Mouse (Mus musculus) lung, postnatal 36 days (tissue): ENCODE measurements around the gene Gtf2h2.
"Not testable (repeated sequence)": the region's sequence is repeated elsewhere in the genome, so short reads cannot be mapped to it uniquely, and the experiment has no call there.

Experiments used
- DNase-seq: peaks from one replicate; pipeline ENCODE4 v3.0.0; 2022; ENCODE audit warnings: mixed read lengths

Gtf2h2 gene

DNA sequence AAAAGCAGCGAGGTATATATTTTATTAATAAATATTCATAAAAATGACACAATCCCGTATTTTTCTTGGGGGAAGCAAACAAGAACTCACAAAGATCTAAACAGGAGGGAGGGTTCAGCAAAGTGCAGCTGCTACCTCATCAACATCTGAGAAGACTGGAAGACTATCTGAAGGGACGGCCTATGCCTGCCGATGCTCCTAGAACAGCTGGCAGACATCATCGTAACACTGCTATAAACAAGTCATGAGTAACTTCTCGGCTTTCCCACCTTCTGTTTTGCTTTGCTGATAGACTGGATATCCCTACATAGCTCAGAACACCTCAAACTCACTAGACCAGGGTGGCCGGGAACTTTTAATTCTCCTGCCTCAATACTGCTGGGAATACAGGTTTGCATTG is 8.8 kb downstream of the Gtf2h2 start:
- no peak for DNase-seq

GRCm38 (mm10) chr13:100463527-100464222 is 28.7 kb downstream of the Gtf2h2 start:
- no peak for DNase-seq

- no peak for DNase-seq
Measured at GRCm38 (mm10) chr13:100461336-100461735, 31.0 kb downstream of the Gtf2h2 start.

DNA sequence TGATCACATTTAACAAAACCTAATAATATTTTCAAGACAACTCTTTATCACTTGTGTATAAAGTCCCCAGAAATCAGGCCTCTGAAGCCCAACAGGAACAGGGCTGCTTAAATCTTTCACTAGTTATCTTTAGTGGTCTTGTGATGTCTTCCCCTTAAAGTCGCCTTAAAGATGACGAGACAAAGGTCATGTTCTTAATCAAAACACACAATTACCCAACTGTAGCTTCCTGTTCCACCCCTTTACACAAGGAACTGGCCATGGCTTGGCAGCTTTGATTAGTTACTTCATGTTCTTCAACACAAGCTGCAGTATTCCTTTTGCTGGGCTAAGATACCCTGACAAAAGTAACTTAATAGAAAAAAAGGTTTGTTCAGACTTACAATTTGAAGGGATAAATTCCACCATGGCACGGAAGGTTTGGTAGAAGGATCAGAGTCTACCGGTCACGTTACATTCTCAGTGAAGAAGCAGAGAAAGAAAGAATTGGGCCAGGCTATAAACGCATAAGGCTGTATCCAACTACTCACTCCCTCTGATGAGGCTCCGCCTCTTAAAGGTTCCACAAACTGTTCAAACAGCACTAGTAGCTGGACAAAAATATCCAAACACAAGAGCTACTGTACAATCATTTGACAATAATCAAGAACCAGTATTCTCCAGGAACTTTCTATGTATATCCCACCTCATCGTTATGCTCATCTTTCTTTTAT is 39.8 kb downstream of the Gtf2h2 start, which contains the start of gene Naip1:
Gene Naip1, minus strand, starts transcription at position 455 of the 713 bp plus-strand sequence.
- peak; percentile 22 for DNase-seq

GRCm38 (mm10) chr13:100449495-100449894 is 42.9 kb downstream of the Gtf2h2 start:
- peak; percentile 4 for DNase-seq

- DNase-seq, result no peak
Measured at GRCm38 (mm10) chr13:100440116-100440515, 52.3 kb downstream of the Gtf2h2 start.

DNA sequence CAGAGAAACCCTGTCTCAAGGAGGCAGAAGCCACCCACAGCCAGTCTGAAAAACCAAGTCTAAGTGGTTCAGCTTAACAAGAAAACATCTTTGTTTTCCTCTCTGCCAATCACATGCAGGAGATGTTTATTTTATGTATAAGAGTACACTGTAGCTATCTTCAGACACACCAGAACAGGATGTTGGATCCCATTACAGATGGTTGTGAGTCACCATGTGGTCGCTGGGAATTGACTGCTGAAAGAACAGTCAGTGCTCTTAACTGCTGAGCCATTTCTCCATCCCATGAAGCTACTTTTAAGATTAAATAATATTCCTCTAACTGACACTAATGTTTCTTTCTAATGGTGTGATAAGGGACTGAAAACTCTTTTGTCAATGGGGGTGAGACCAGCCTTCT is 53.7 kb downstream of the Gtf2h2 start:
- DNase-seq, result no peak

DNA sequence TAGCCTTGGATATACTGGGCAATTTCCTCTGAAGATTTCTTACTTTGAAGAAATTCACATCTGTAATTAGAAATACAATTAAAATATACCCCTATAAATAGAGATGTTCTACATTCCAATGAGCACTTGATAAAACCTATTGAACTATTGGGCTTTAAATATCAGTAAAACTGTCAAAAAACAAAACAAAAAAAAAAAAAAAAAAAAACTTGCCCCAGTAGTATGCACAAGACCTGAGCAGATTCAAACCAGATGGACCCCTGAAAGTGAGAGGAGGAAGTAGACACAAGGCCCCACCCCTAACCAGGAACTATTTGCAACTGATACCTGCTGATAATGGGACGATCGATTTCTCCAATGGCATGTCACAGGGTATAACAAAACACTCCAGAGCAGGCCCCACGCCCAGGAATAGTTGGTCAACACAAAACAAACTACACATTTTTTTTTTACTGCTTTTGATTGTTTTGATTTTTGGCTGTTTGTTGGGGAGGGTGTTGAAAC is 55.0 kb downstream of the Gtf2h2 start:
- DNase-seq, result no peak

GRCm38 (mm10) chr13:100436556-100437163 is 55.7 kb downstream of the Gtf2h2 start:
- not testable (repeated sequence) for DNase-seq

DNA sequence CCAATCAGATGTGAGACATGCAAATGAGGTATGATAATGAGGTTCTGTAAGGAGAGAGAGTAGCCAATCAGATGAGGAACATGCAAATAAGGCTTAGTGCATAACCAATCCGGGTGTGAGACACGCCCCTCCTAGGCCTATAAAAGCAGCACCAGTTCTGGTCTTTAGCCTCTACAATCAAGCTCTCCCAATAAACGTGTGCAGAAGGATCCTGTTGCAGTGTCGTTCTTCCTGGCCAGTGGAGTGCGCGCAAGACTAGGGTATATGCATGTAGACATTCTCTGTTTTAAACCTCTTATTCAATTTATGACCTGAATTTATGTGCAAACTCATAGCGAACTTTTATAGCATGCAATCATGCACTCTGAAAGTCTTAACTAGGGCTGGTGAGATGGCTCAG is 72.4 kb downstream of the Gtf2h2 start:
- DNase-seq, result not testable (repeated sequence)

GRCm38 (mm10) chr13:100414428-100414827 is 78.0 kb downstream of the Gtf2h2 start:
- no peak for DNase-seq
